Mouse (Mus musculus): ENCODE measurements around the gene Psmb5.

- TF ChIP-seq CTCF (IDR thresholded peaks at IDR 0.05; ENCODE audit: control insufficient read depth, insufficient read depth, insufficient replicate concordance, low read depth, low read length) (peak; percentile 66; the same call in 1 of the 2 replicates), POLR2A (IDR thresholded peaks at IDR 0.05; ENCODE audit: control insufficient read depth, low read depth, low read length) (no peak)
These were observed 23.8 kb downstream of the Psmb5 start for GRCm38 (mm10) chr14:54594055-54594454.

All from testis, adult 2 months (tissue).